Mouse (Mus musculus) heart, adult 2 months (tissue): ENCODE measurements around the gene Dusp28. TPM values are rescaled to one million over a fixed set of nuclear protein-coding genes. Genes with fewer than 3 reads are reported as not detected.

Experiments
- DNase-seq, 2 experiments: peaks; one replicate each; pipeline ENCODE4 v3.0.0; 2021
- H3K27ac ChIP-seq: fragments of 200-600 bp; 2 replicates; pipeline ENCODE4 v1.8.1; 2022
- H3K27me3 ChIP-seq: fragments of 200-500 bp; 2 replicates; pipeline ENCODE4 v1.6.1; 2012; ENCODE audit warnings: mild to moderate bottlenecking, low read length, inconsistent platforms, mixed read lengths; ENCODE audit not compliant: control insufficient read depth, insufficient read depth
- H3K36me3 ChIP-seq: fragments of 200-500 bp; 2 replicates; pipeline ENCODE4 v1.6.1; 2012; ENCODE audit warnings: low read length, inconsistent platforms; ENCODE audit not compliant: control insufficient read depth, insufficient read depth
- H3K4me1 ChIP-seq: fragments of 200-500 bp; 2 replicates; pipeline ENCODE4 v1.6.1; 2011; ENCODE audit warnings: low read length; ENCODE audit not compliant: control insufficient read depth, insufficient read depth
- H3K4me3 ChIP-seq: fragments of 200-600 bp; 2 replicates; pipeline ENCODE4 v1.8.1; 2022
- H3K79me2 ChIP-seq: fragments of 200-500 bp; replicated peaks from 2 replicates; pipeline ENCODE4 v1.6.1; 2012; ENCODE audit warnings: mild to moderate bottlenecking, inconsistent platforms, low read length, moderate library complexity, mixed read lengths; ENCODE audit not compliant: control insufficient read depth, insufficient read depth
- H3K9ac ChIP-seq: fragments of 200-500 bp; 2 replicates; pipeline ENCODE4 v1.6.1; 2012; ENCODE audit warnings: low read depth, mild to moderate bottlenecking, control low read depth, inconsistent platforms, low read length, mixed read lengths
- CTCF ChIP-seq: fragments of 200-600 bp; IDR thresholded peaks from 2 replicates; pipeline ENCODE4 v1.8.1; 2022; ENCODE audit warnings: antibody characterized with exemption, mild to moderate bottlenecking, moderate library complexity
- EP300 ChIP-seq: fragments of 200-500 bp; IDR thresholded peaks from 2 replicates; pipeline ENCODE4 v1.6.1; 2011; ENCODE audit warnings: low read depth, low read length, control low read depth; ENCODE audit not compliant: insufficient read depth
- POLR2A ChIP-seq: fragments of 200-500 bp; IDR thresholded peaks from 2 replicates; pipeline ENCODE4 v1.6.1; 2011; ENCODE audit warnings: mild to moderate bottlenecking, low read depth, low read length, control low read depth; ENCODE audit not compliant: insufficient read depth
- WGBS: fragments of 180-500 bp; shearing (Covaris S2); methylation state at CpG from one replicate; pipeline ENCODE4 v1.1.7; 2018; 5-methylcytosine and 5-hydroxymethylcytosine counted together
- intact Hi-C: fragments of 180-260 bp; cut with DNase I; formaldehyde crosslinking; loops from one replicate; pipeline ENCODE4 v1.15.1; 2025
- polyA plus RNA-seq: library from polyadenylated mRNA; depleted of rRNA; stranded (reverse); fragments of >200 nt; gene quantifications from 2 replicates; pipeline ENCODE4 v1.2.3, GENCODE M21; 2012
- total RNA-seq, 2 experiments: library from RNA; stranded (reverse); gene quantifications; 2 replicates each; pipeline ENCODE4 v1.2.3; 2021

Dusp28 gene
- total and polyA plus RNA-seq, 3 experiments = 15.1 to 27.9 (median 15.5) TPM

- H3K27ac ChIP-seq = no peak overlapping the region
- peaks cover 2% of the 10 kb centered on the region for H3K4me1 ChIP-seq
- no peaks in the 10 kb centered on the region for H3K27me3 ChIP-seq
- H3K9ac ChIP-seq = no peak overlapping the region
- intact Hi-C loops = loop anchor here (10.0 kb wide), 2 partner anchors 405 to 535 kb away; partner anchors contain the start of genes Hdlbp, Pask and Ppp1r7
- WGBS = 96% methylated on average over 4 of the region's 4 CpGs
- no peaks in the 10 kb centered on the region for H3K36me3 ChIP-seq
- no peaks in the 10 kb centered on the region for H3K79me2 ChIP-seq
- DNase-seq = no peak
- TF ChIP-seq EP300 (no peak), CTCF (no peak), POLR2A (no peak)
- H3K4me3 ChIP-seq = no peak overlapping the region
These were observed 33.0 kb downstream of the Dusp28 start for GRCm38 (mm10) chr1:92939746-92940145.

GRCm38 (mm10) chr1:92943219-92943989, 36.6 kb downstream of the Dusp28 start:
- no peaks in the 10 kb centered on the region; the same call in 1 of the 2 replicates for H3K4me1 ChIP-seq
- H3K9ac ChIP-seq = no peak overlapping the region
- H3K27me3 ChIP-seq = no peaks in the 10 kb centered on the region
- no peak for DNase-seq
- 91% methylated on average over 19 of the region's 19 CpGs for whole genome bisulfite sequencing
- no peaks in the 10 kb centered on the region for H3K36me3 ChIP-seq
- no peaks in the 10 kb centered on the region for H3K79me2 ChIP-seq
- TF ChIP-seq POLR2A (no peak), CTCF (no peak), EP300 (no peak)
- H3K4me3 ChIP-seq = no peak overlapping the region
- no peak overlapping the region for H3K27ac ChIP-seq
- intact Hi-C loops = no loop called here

- Histone ChIP-seq H3K79me2 (no peaks in the 10 kb centered on the region), H3K27ac (no peak overlapping the region), H3K36me3 (no peaks in the 10 kb centered on the region), H3K4me3 (no peak overlapping the region), H3K27me3 (no peaks in the 10 kb centered on the region), H3K4me1 (no peaks in the 10 kb centered on the region; the same call in 1 of the 2 replicates), H3K9ac (no peak overlapping the region)
- 99% methylated on average over 3 of the region's 3 CpGs for WGBS
- no peak for DNase-seq
- intact Hi-C loops = no loop called here
- no peak for TF ChIP-seq EP300
- TF ChIP-seq POLR2A = no peak
These were observed 41.2 kb downstream of the Dusp28 start for GRCm38 (mm10) chr1:92947966-92948365.

GRCm38 (mm10) chr1:92949426-92949825, 42.6 kb downstream of the Dusp28 start:
- H3K9ac ChIP-seq = no peak overlapping the region
- no peaks in the 10 kb centered on the region; the same call in 1 of the 2 replicates for H3K4me1 ChIP-seq
- no peak for DNase-seq
- H3K27ac ChIP-seq = no peak overlapping the region
- no peak overlapping the region for H3K4me3 ChIP-seq
- H3K79me2 ChIP-seq = no peaks in the 10 kb centered on the region
- 61% methylated on average over 6 of the region's 6 CpGs for WGBS
- intact Hi-C loops = no loop called here
- H3K27me3 ChIP-seq = no peaks in the 10 kb centered on the region
- H3K36me3 ChIP-seq = no peaks in the 10 kb centered on the region
- TF ChIP-seq EP300 (no peak), CTCF (peak; percentile 60)

GRCm38 (mm10) chr1:92950607-92951006, 43.8 kb downstream of the Dusp28 start, which contains the start of gene Gpr35:
TSS of gene Gpr35 (plus strand) at chr1:92950865.
- Histone ChIP-seq H3K9ac (no peak within 1 kb of the TSS), H3K27ac (no peak within 1 kb of the TSS), H3K4me3 (no peak within 1 kb of the TSS), H3K79me2 (no peaks in the 10 kb centered on the region), H3K27me3 (no peaks in the 10 kb centered on the region), H3K36me3 (no peaks in the 10 kb centered on the region), H3K4me1 (no peaks in the 10 kb centered on the region; the same call in 1 of the 2 replicates)
- no peak for DNase-seq
- intact Hi-C loops = no loop called here
- WGBS = 71% methylated on average over 5 of the region's 5 CpGs
- TF ChIP-seq CTCF = no peak
- TF ChIP-seq POLR2A = no peak
- no peak for TF ChIP-seq EP300

- Histone ChIP-seq H3K9ac (no peak overlapping the region), H3K27ac (no peak overlapping the region), H3K4me3 (no peak overlapping the region), H3K36me3 (no peaks in the 10 kb centered on the region), H3K4me1 (no peaks in the 10 kb centered on the region; the same call in 1 of the 2 replicates), H3K27me3 (no peaks in the 10 kb centered on the region), H3K79me2 (no peaks in the 10 kb centered on the region)
- 66% methylated on average over 2 of the region's 2 CpGs for WGBS
- DNase-seq = no peak
- TF ChIP-seq POLR2A (no peak), EP300 (no peak), CTCF (no peak)
- intact Hi-C loops = no loop called here
These were observed 46.9 kb downstream of the Dusp28 start for GRCm38 (mm10) chr1:92953641-92954040.
